Mouse (Mus musculus) frontal cortex, postnatal 25 days (tissue): ENCODE data around the gene Phactr3.

Experiments used
- DNase-seq, 2 experiments: peaks; one replicate each; pipeline ENCODE4 v3.0.0; 2022; ENCODE audit warnings: low spot score in 2 of 2

Gene Phactr3

DNA sequence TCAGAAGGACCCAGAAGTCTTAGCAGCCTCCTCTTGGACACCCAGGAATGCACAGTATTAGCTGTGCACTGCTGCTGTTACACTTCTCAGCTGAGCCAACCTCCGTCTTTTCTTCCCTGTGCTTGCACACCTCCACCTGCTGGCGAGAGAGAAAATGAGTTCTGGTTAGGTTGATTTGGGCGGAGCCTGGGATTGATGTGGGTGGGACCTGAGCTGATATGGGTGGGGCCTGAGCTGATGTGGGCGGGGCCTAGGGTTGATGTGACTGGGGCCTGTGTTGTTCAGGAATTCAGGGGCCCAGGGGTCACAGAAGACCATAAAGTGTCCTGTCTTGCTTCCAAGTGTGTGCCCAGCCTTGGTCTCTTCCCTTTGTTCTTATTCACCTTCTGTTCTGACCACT lies 128.0 kb downstream of the Phactr3 start:
- no peak for DNase-seq

DNA sequence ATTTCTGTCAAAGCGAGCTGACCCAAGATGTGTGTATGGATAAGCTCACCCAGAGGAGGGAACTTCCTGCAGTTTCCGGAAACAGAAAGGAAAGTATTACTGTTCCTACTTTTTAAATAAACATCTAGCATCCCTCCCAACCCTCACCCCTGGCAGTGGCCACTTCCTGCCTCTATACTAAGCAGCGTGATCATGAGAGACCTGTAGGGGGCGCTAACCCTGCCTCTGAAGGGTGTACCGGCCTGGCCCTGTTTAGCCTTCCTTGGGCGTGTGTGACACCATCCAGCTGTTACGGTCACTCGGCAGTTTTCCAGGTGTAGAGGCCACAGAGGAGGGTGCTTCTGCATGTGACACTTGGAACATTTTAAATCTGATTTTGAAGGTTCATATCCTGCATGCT lies 128.5 kb downstream of the Phactr3 start:
- DNase-seq = no peak

DNA sequence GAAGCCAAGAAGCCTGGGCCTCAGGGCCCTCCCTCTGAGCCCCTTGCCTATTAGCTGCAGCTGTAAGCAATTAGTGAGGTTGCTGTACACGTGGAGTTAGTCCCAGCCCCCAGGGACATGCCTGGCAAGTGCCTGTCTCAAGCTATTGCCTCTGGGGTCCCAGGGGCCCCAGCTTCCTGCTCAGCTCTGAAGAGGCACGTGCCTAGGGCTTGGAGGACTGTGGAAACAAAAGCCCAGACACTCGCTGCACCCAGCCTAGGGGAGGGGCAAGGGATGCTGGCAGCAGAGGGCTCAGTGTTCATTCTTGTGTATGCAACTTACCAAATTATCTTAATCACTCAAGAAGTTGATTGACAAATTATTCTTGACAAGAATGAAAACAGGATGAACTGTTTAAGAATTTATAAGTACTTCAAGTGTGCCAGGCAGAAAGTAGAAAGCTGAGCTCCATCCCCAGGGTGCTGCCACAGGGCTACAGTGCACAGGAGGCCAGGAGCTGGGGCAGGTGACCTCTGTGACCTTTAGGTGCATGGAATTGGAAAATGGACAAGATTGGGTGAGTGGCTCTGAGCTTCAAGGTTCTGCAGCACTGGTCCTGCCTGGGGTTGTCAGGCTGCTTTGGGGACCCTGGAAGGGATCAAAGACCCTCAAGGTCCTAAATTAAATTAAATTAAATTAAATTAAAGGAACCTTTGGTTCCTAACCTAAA lies 138.5 kb downstream of the Phactr3 start:
- no peak for DNase-seq

DNA sequence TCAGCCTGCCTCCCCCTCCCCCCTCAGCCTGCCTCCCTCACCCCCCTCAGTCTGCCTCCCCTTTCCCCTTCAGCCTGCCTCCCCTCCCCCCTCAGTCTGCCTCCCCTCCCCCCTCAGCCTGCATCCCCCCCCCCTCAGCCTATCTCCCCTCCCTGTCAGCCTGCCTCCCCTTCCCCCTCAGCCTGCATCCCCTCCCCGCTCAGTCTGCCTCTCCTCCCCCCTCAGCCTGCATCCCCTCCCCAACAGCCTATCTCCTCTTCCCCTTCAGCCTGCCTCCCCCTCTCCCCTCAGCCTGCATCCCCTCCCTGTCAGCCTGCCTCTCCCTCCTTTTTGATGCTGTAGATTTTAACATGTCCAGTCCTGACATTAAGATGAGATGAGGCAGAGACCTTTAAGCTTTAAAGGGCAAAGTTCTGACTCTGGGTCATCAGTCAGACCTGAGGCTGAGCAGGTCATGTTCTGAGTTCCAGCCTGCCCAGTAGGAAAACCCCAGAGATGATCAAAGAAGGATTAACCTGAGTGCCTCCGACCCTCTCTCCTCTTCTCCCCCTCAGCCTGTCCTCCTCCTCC lies 139.3 kb downstream of the Phactr3 start:
- DNase-seq = no peak

DNA sequence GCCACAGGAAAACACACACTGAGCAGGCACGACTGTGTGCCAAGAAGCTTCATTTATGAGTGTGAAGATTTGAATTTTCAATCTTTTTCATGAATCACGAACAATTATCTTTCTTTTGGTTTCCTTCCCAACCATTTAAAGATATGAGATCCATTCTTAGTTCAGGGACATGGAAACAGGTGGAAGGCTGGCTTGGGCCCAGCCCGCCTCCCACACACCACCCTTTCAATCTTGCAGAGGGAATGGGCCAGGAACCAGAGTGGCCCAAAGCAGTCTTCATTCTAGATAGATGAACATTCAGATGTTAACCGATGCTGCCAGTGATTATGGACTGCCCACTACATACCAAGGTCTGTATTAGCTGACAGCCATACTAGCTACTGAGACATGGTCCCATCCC lies 144.3 kb downstream of the Phactr3 start:
- DNase-seq = no peak

DNA sequence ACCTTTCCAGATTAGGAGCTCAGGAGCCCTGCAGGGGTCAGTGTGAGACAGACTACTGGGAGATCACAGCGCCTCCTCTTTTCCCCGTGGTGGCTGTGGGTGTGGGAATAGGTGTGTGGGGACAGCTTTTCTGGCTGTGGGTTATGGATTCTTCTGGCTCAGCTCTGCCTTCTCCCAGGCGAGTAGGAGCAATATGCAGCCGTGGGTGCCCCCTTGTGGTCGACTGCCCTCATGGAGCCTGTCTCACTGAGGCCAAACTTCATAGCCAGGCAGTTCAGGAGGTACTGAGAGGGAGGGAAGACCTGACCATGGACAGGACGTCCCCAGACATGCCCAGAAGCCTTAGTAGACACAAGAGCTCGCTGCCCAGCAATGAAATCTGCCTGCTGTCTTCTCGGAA lies 145.6 kb downstream of the Phactr3 start:
- DNase-seq = peak; percentile 91 to 92

DNA sequence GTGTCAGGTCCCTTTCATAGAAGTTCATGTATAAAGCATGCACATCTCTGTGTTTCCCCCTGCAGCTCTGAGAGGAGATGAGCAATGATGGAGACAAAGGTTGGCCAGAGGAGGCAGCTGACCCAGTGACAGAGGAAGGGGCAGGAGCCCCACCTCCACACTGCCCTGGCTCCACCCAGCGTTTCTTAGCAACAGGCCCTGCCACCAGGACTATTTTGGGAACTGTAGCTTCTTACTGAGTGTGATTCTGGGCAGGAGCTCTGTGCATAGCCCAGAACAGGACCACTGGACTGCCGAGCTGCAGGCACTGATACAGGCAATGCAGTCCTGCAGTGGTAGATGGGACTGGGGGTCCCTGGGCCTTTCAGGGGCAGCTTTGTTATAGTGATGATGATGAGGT lies 146.7 kb downstream of the Phactr3 start:
- DNase-seq = peak in 1 of 2 experiments; percentile 31

DNA sequence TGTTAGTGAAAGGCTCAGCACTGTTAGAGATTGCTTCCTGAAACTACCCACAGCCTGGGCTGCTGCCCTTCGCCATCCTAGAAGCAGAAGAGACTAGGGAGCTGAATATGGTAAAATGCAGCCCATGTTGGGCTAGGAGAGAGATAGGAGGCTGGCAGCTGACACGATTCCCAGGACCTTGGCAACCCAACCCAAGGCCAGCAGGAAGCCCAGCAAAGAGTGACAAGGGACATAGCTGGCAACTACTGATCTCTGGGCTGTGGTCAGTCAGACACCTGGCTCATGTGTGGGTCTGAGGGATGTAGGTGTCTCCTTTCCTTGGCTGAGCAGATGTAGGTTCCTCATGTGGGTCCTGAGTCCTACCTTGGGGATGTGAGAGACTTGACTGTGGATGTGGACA lies 152.0 kb downstream of the Phactr3 start:
- no peak for DNase-seq

DNA sequence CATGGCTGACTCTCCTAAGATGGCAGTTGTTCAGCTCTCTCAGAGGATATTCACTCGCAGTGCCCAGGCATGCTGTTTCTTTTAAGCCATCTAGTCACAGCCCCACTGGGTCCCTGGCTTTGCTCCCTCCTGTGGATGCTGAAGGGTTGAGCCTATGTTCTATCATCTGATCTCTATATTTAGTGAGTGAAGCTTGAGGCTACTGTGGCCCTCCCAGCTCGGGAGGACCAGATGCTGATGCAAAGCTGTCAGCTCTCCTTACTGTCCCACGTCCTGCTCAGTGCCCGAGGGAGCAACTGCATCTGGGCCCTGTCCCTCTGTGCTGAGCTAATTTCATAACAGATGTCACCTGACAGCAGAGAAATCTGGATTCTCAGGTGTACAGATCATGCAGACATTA lies 153.6 kb downstream of the Phactr3 start:
- no peak for DNase-seq

DNA sequence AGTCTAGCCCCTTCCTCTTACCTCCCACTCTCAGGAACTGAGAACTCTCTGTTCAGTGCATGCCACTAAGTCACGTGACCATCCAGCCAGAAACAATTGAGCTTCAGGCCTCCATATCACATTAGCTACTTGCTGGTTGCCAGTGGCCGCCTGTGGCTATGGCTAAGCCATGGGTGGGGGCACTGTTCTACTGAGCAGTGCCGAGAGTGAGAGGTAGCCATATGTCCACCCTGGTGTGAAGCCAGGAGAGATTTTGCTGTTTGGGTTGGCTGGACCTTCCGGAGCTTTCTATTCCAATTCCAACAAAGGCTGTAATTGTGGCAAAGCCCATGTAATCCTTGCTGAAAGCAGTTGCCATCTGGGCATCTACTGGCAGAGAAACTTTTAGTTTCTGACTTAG lies 155.4 kb downstream of the Phactr3 start:
- DNase-seq = no peak

DNA sequence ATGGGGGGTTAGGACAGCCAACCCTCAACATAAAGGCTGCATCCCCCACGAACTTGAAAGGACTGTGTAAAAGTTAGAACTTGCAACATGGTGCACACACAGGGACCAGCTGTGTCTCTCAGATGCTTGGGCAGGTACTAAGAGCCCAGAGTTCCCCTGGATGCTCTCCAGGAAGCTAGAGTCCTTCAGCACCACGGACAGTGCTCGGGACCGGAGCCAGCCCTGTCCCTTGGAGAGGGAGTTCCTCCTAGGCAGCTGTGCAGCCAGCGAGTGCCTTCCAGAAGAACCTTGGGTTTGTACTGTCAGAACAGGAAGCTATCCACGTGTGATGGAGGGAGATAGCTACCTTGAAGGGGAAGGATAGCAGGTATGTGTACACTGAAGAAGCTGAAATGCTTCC lies 158.4 kb downstream of the Phactr3 start:
- no peak for DNase-seq

DNA sequence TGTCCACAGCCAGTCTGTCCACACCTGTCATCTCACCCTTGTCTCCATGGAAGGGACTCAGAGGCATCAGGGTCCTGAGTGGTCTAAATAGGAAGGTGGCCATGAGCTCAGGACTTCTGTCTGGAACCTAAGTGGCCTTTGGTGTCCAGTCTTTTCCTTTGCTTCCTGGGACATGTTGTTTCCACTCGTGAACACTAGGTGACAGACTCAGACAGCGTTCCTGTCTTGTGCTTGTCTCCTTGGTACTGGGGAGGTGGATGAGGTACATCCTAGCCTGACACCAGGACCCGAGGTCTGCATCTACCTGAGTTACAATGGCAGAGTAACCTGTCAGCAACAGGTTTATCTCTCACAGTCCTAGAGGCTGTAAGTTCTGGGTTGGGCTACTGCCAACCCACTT lies 162.4 kb downstream of the Phactr3 start:
- no peak for DNase-seq

DNA sequence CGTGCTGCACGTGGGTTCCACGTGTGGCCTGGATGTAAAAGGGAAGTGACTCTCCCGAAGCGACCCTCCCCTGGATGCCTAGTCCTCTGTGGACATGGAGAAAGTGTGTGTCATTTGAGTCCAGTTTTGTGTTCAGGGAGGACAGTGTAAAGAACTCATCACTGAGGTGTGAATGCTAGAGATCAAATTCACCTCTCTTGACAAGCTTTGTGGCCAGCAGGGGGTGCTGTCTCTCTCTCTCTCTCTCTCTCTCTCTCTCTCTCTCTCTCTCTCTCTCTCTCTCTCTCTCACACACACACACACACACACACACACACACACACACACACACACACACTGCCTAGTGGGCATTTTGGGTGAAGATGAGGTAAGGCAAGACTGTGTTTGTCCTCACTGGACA lies 168.5 kb downstream of the Phactr3 start:
- peak; percentile 45 to 64 for DNase-seq

DNA sequence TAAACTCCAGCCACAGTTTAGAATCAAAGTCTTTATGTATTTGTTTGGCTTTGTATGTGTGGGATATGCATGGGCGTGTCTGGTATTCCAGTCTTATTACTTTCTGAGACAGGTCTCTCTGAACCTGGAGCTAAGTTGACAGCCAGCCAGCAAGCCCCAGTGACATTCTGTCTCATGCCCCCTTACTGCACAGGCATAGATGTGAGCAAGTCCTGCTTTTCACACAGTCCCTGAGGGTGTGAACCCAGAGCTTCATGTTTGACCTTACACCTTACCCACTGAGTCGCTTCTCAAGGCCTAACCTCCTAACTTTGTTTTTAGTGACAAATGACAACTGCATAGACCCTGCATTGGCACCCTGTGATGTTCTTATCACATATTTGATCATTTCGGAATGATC lies 169.9 kb downstream of the Phactr3 start:
- DNase-seq = no peak

DNA sequence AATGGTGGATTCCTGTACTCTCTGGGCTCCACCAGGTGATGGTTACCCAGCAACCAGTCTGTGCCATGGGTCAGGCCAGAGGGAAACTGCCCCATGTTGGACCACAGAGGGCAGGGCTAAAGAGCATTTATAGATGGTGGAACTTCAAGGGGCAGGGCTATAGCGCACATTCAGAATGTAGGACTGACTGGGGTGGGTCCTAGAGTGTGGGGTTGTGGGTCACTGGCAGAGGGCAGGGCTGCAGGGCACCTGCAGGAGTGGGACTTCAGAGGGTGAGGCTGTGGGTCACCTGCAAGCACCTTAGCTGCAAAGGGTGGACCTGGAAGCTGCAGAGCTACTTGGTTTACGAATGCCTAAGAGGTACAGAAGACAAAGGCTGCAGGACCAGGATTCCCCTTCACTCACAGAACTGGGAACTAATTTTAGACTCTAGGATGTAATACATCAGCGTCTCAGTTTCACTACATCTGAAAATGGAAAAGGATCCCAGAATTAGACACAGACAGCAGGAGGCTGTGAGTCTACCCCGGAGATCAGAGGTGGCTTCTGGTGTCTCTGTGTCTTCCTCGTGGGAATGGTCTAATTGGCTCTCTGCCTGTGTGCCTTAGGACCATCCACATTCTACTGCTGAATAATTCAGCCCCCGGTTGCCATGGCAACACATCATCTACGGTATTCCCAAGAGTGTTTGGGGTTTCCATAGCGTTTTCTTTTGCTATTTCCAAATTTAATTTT lies 184.8 kb downstream of the Phactr3 start:
- DNase-seq = peak in 1 of 2 experiments; percentile 45

DNA sequence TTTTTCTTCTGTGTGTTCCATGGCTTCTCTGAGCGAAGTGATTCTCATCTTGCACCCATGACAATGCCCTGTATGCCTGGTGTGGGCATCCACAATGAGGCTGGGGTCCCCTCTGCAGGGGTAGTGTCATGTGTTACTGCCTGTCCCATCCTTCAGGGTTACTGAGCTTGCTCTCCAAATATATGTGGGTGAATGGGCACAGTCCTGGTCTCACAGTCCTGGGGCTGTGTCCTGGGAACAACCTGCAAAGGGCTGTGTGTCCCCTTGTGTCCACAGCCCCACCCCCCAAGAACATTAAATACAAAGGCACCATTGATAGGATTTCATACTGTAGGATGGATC lies 185.4 kb downstream of the Phactr3 start:
- DNase-seq = no peak

DNA sequence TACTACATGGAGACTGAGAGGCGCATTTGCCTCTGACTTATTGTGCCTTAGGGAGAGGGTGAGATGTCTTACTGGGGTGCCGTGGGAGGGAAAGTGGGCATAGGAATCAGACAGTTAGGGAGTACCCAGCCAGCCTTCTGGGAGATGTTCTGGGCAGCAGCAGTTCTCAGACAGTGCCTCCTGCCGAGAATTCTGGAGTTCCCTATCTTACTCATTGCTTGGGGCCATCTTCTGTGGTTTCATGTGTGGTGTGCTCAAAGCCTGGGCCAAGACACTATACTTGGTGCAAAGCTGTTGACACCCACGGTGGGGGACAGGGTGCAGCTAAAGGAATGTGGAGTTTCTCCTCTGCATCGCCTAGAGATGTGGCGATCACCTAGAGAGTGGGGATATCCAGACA lies 185.9 kb downstream of the Phactr3 start:
- no peak for DNase-seq

DNA sequence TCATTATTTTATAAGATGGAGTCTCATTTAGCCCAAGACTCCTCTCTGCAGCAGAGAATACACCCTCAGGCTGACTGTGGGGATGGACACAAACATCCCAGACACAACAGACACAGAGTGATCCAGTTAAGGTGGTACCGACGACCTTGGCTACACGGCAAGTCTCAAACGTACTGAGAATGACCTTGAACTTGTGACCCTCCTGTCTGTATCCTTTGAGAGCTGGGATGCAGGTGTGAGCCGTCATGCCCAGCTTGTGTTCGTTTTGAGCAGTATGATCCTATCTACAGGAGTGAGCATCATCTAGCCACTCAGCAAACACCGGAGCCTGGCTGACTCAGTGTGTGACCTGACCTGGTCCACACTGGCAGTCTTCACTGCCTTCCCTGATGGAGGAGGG lies 194.8 kb downstream of the Phactr3 start:
- no peak for DNase-seq

DNA sequence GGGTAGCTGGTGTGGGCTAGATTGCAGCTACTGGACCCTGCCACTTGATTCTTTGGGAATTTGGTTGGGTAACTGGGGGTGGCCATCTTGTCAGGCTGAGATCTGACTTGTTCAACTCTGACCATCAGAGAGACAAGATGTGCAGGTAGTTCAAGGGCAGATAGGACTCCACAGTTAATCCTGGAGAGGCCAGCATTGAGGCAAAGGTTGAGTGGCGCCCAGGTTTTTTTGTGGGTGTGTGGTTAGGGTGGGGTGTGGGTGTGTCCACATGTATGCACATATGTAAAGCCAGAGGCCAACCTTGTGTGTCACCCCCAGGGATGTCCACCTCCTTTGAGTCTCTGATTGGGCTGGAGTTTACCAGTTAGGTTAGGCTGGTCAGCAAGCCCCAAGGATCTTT lies 197.5 kb downstream of the Phactr3 start:
- no peak for DNase-seq

DNA sequence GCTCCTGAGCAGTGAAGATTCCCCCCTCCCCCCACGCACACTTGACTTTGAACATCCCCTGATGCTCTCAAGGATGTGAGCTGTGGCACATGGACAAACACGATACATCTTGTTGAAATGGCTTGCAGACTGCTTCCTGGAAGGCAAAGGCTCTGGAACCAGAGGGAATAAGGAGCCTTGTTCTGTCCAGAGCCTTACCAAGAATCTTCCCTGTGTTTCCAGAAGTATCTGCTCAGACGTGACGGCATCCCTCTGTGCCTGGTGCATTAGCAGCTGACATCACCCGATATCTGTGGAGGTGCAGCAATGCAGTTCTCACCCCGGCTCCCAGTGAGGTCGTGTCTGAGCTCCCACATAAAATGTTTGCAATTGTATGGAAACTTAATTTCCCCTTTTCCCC lies 201.0 kb downstream of the Phactr3 start:
- DNase-seq = no peak

DNA sequence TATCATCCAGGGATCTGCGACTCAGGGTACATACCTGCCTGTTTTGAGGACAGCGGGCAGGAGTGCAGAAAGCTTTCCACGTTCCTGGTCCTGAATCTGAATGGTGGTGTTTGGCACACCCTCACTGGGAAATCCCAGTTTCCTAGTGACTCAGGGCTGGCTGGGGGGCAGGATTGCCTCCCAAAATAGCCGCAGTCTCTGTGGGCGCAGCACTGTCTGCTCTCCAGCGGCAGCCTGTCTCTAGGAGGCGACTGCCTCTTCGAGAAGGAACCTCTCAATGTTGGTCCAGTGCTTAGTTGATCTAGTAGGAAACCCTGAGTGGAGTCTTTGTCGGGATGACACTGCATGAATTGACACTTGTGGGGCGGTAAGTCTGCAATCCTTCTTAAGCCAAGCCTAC lies 202.5 kb downstream of the Phactr3 start:
- peak in 1 of 2 experiments; percentile 52 for DNase-seq

DNA sequence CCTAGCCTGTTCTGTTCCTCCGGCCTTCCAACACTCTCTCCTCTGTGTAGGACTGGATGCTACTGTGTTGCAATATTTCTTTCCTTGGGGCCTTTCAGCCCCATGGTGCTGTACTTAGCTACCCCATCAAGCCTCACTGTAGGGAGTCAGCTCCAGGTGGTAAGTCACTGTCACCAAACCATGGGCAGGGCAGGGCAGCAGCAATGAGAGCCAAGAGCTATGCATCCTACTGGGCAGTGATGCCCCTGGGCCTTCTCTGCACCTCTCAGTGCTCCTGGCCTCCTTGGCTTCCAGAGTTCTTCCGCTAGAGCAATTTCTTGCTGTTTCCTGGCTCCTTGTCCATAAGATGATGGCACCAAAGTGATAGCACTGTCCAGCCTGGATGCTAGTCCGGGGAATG lies 205.6 kb downstream of the Phactr3 start:
- DNase-seq = no peak

DNA sequence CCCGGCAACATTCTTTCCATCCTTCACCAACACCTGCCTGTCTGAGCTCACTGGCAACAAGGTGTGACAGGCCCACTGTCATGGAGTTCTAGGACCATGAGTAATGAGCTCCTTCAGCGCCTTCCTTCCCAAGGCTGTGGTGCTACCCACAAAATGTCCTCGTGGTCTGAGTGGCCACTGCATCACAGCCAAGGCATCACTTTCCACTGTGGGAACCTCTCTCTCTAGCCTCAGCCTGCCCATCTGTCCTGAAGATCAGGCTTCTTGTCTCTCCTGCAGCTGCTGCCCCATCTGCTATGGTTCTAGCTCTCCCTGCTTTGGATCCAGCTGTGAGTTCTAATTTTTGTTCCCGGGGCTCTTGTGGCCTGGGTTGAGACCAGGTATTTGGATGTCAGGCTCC lies 206.0 kb downstream of the Phactr3 start:
- DNase-seq = no peak
